Mouse (Mus musculus): ENCODE data around the gene Pptc7.

DNA sequence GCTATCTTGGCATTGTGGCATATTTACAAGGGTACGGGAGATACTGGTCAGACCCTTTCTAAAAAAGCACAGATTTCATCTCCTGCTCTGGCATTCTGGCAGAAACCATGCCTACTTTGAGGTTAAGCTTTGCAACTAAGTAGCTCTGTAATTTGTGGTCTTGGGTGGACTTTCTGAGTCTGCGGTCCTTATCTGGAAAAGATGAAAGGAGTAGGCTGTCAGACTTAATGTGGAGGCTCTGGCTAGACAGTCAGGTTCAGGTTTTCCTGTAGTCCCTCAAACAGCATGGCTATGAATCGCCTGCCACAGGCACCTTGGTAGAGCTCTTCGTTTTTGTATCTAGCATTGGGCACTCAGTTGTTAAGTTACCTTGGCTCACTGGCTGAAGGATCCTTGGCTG is 2.9 kb downstream of the Pptc7 start:
- TF ChIP-seq CTCF (IDR thresholded peaks at IDR 0.05; ENCODE audit: extremely low read depth, insufficient read depth, low read length): no peak
- no peak for TF ChIP-seq POLR2A (IDR thresholded peaks at IDR 0.05; ENCODE audit: extremely low read depth, insufficient read depth, low read length)

Data from cortical plate, adult 2 months (tissue).